Mouse (Mus musculus) urinary bladder, postnatal 4 days (tissue): ENCODE data around the gene LTO1.

ENCODE experiments used
- DNase-seq, 2 experiments: peaks; one replicate each; pipeline ENCODE4 v3.0.0; 2021 to 2022; ENCODE audit warnings: low spot score in 2 of 2

LTO1 gene

DNA sequence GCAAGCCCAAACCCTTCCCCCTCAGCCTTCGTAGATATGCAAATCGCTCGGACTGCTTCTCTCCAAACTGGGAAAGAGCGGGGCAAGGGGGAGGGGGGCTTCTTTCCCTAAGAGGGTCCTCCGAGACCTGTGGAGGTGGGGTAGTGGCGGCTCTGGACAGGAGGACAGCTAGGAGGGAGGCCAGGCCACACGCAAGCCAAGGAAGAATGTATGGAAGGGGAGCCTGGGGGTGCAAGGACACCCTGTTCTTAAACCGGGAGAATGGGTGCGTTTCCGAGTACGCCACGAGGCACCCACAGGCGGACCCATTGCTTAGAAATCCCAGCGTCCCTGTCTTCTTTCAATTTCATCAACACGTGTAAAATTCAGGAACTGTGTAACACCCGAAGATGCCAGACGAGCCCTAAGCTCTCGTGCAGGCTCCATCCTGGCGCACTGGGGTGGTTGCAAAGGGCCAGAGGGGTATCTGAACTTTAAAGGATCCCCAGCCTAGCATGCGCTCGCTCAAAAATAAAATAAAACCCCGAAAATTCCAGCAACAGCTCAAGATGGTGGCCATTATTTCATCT lies 25.2 kb downstream of the LTO1 start:
- no peak for DNase-seq

- DNase-seq, result no peak
Measured at GRCm38 (mm10) chr7:144940585-144940984, 25.7 kb downstream of the LTO1 start.

- peak; percentile 81 to 87 for DNase-seq
Measured at GRCm38 (mm10) chr7:144941242-144941831, 26.4 kb downstream of the LTO1 start.

GRCm38 (mm10) chr7:144942071-144942743 lies 27.3 kb downstream of the LTO1 start:
- no peak for DNase-seq

DNA sequence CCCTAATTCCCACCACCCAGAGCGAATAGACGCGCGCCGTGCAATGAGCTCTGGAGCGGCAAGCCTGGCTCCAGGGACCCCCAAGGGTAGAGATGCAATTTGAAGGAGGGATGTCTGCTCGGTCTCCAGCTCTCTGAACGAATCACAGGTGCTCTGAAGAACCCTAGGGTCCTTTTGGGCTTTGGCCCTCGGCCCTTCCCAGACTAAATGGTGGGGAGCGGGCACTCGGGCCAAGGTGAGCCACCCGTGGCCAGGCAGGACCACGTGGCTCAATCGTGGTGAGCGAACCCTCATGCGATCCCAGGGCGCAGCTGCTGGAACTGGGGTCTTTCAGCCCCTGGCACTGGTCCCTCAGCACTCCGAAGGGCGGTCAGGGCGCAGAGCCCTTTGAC lies 27.8 kb downstream of the LTO1 start:
- DNase-seq, result no peak

GRCm38 (mm10) chr7:144943254-144943653 lies 28.4 kb downstream of the LTO1 start:
- peak; percentile 70 to 76 for DNase-seq

- DNase-seq, result no peak
Measured at GRCm38 (mm10) chr7:144958509-144959395, 43.9 kb downstream of the LTO1 start.

- no peak for DNase-seq
Measured at GRCm38 (mm10) chr7:144963911-144964310, 49.0 kb downstream of the LTO1 start.

DNA sequence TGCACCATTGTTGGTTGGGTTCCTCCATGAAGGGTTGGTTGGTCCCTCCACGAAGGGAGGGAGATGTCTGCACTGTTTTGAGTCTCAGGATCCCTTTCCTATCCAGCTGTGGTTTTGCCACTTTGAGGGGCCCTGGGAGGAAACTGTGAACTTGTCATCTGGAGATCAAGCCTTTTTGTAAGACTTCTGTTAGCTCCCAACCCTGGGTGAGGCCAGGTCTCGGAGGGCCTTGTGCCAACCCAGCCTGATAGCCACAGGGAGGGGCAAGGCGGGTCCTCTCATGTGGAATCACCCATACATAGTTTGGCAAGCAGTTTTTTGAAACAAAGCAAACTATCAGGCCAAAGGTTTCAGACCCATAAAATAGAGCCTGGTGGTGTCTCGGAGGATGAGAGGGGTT lies 49.4 kb downstream of the LTO1 start:
- no peak for DNase-seq

DNA sequence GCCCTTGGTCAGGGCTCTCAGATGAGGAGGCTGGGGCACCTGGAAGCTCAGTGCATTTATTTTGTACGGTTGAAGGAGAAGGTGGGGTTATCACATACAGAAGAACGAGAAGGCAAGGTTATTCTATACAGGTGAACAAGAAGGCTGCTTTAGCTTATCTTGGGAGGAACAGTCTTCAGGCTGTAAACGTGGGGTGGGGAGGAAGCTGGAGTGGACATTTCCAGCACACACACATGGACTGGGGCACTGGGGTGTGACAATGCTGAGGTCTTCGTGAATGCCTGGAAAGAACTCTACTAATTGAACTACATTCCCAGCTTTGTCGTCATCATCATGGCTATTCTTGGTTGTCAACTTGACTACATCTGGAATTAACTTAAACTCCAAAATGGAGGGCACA lies 51.0 kb downstream of the LTO1 start:
- no peak for DNase-seq

GRCm38 (mm10) chr7:144970997-144971768 lies 56.3 kb downstream of the LTO1 start:
- peak in 1 of 2 experiments; percentile 41 for DNase-seq

- DNase-seq, result no peak
Measured at GRCm38 (mm10) chr7:144971769-144972168, 56.9 kb downstream of the LTO1 start.

GRCm38 (mm10) chr7:144973461-144973860 lies 58.6 kb downstream of the LTO1 start:
- no peak for DNase-seq

DNA sequence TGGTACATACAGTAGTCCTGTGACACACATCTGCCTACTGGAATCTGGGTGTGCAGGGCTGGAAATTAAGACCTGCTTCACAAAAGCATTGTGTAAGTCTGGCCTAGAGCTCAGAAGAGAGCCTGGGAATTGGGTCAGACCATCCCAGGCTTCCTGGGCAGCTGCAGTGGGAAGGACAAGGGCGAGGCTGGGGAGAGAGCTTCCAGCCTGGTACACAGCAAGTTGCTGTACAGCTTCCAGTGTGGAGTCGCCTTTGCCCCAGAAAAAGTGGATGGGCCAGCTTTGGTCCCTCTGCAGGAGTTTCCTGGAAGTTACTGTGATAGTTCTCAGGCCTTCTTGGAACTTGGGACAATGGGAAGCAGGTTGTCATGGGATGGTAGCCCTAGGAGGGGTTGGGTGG lies 62.2 kb downstream of the LTO1 start:
- DNase-seq, result no peak

DNA sequence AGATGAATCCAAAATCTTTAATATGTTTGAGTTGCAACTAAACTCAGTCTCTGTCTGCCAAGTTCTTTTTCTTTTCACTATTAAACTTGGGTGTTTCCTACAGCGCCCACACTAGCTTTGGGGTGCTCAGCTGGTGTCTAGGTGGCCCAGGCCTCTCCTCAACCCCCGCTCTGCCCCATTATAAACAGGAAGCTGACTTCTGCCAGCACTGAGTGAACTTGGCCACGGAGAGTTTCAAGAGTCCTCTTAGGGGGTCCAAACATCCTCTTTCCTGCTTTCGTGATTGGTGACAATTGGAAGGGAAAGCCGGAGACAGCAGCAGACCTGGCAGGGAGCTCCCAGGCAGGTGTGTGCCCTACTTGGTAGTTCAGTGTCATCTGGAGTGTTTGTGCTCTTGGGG lies 64.9 kb downstream of the LTO1 start:
- DNase-seq, result no peak
